Mouse (Mus musculus) stomach, postnatal 0 days (tissue): ENCODE results near the gene Auts2.

ENCODE experiments used
- CTCF ChIP-seq: IDR thresholded peaks from 2 replicates; pipeline ENCODE4 v1.5.1; 2016; ENCODE audit warnings: antibody characterized with exemption, low read depth, mild to moderate bottlenecking, moderate library complexity
- EP300 ChIP-seq: optimal IDR thresholded peaks from 2 replicates; pipeline ENCODE3; 2016; ENCODE audit warnings: antibody characterized with exemption

GRCm38 (mm10) chr5:132486831-132487230, 56.3 kb downstream of the Auts2 start:
- no peak for TF ChIP-seq CTCF
- TF ChIP-seq EP300 = no peak
